Mouse (Mus musculus) midbrain, embryonic 14.5 days (tissue): ENCODE data around the gene Ppp6r3. TPM values are rescaled to one million over a fixed set of nuclear protein-coding genes. Genes with fewer than 3 reads are reported as not detected.
"Not testable (repeated sequence)": the region's sequence is repeated elsewhere in the genome, so short reads cannot be mapped to it uniquely, and the experiment has no call there.

Source experiments
- ATAC-seq: fragments of 200-750 bp; cut with Nextera tagmentation; 2 replicates; pipeline ENCODE4 v1.8.0; 2017; ENCODE audit warnings: moderate number of reproducible peaks, moderate library complexity; ENCODE audit not compliant: low FRiP score, low TSS enrichment
- DNase-seq: peaks from one replicate; pipeline ENCODE4 v3.0.0-alpha.2; 2015
- H3K27ac ChIP-seq: fragments of 300-500 bp; sonication (generic); replicated peaks from 2 replicates; pipeline ENCODE4 v1.5.1; 2014; ENCODE audit warnings: mild to moderate bottlenecking, low read depth, low read length, moderate library complexity
- H3K27me3 ChIP-seq: fragments of 300-500 bp; sonication (generic); 2 replicates; pipeline ENCODE4 v1.6.1; 2014; ENCODE audit warnings: low read length, control low read depth, mixed read lengths; ENCODE audit not compliant: control insufficient read depth, insufficient read depth
- H3K36me3 ChIP-seq: fragments of 300-500 bp; sonication (generic); 2 replicates; pipeline ENCODE4 v1.6.1; 2014; ENCODE audit warnings: low read length, control low read depth; ENCODE audit not compliant: control insufficient read depth, insufficient read depth
- H3K4me1 ChIP-seq: fragments of 300-500 bp; sonication (generic); 2 replicates; pipeline ENCODE4 v1.6.1; 2014; ENCODE audit warnings: mild to moderate bottlenecking, antibody characterized with exemption, low read length, control low read depth; ENCODE audit not compliant: control insufficient read depth, insufficient read depth
- H3K4me2 ChIP-seq: fragments of 300-500 bp; sonication (generic); 2 replicates; pipeline ENCODE4 v1.6.1; 2014; ENCODE audit warnings: mild to moderate bottlenecking, low read length, moderate library complexity
- H3K4me3 ChIP-seq: fragments of 300-500 bp; sonication (generic); replicated peaks from 2 replicates; pipeline ENCODE4 v1.5.1; 2014; ENCODE audit warnings: low read depth, low read length
- H3K9ac ChIP-seq: fragments of 300-500 bp; sonication (generic); replicated peaks from 2 replicates; pipeline ENCODE4 v1.6.1; 2014; ENCODE audit warnings: mild to moderate bottlenecking, low read length, moderate library complexity
- H3K9me3 ChIP-seq: fragments of 300-500 bp; sonication (generic); 2 replicates; pipeline ENCODE4 v1.6.1; 2016; ENCODE audit warnings: low read length, control low read depth, mixed read lengths; ENCODE audit not compliant: control insufficient read depth
- WGBS: fragments of 180-500 bp; shearing (Covaris S2); extraction: QIAGEN DNeasy Blood & Tissue Kit; methylation state at CpG from one replicate; pipeline ENCODE4 v1.1.7; 2014; 5-methylcytosine and 5-hydroxymethylcytosine counted together
- polyA plus RNA-seq: library from polyadenylated mRNA; unstranded; fragments of >200 nt; fragmentation: Nextera tagmentation; extraction: Ambion mirVana; gene quantifications from 2 replicates; pipeline ENCODE4 v1.2.1, GENCODE M21; 2014

Ppp6r3 gene
- polyA plus RNA-seq, 1 experiment from 2014 or later = 74.1 TPM

GRCm38 (mm10) chr19:3540997-3541396 is 34.6 kb downstream of the Ppp6r3 start:
- no peak for ATAC-seq
- no peak for DNase-seq
- WGBS = 97% methylated on average over 5 of the region's 5 CpGs

GRCm38 (mm10) chr19:3540254-3540653 is 35.3 kb downstream of the Ppp6r3 start:
- H3K9me3 ChIP-seq = no peaks in the 10 kb centered on the region
- DNase-seq = no peak
- no peak overlapping the region for H3K27ac ChIP-seq
- H3K4me3 ChIP-seq = no peak overlapping the region
- no peak overlapping the region for H3K4me2 ChIP-seq
- no peak overlapping the region for H3K9ac ChIP-seq
- H3K27me3 ChIP-seq = no peaks in the 10 kb centered on the region
- 95% methylated on average over 2 of the region's 2 CpGs for WGBS
- peaks cover 13% of the 10 kb centered on the region for H3K36me3 ChIP-seq
- no peak for ATAC-seq
- H3K4me1 ChIP-seq = no peaks in the 10 kb centered on the region

More at GRCm38 (mm10) chr19:3540997-3541396, 34.6 kb downstream of the Ppp6r3 start:
- Histone ChIP-seq H3K4me3 (no peak overlapping the region), H3K36me3 (peaks cover 13% of the 10 kb centered on the region), H3K27ac (no peak overlapping the region), H3K9ac (no peak overlapping the region), H3K4me1 (no peaks in the 10 kb centered on the region), H3K9me3 (no peaks in the 10 kb centered on the region), H3K27me3 (no peaks in the 10 kb centered on the region), H3K4me2 (no peak overlapping the region)

- H3K36me3 ChIP-seq = peaks cover 13% of the 10 kb centered on the region
- H3K4me3 ChIP-seq = no peak overlapping the region
- H3K4me1 ChIP-seq = no peaks in the 10 kb centered on the region
- 93% methylated on average over 5 of the region's 5 CpGs for WGBS
- ATAC-seq (no peak), DNase-seq (no peak)
- H3K9ac ChIP-seq = no peak overlapping the region
- H3K9me3 ChIP-seq = no peaks in the 10 kb centered on the region
- H3K27ac ChIP-seq = no peak overlapping the region
- H3K4me2 ChIP-seq = no peak overlapping the region
- H3K27me3 ChIP-seq = no peaks in the 10 kb centered on the region
Observed at GRCm38 (mm10) chr19:3539456-3539855, 36.1 kb downstream of the Ppp6r3 start.

- no peaks in the 10 kb centered on the region for H3K4me1 ChIP-seq
- H3K36me3 ChIP-seq = 0 out of 2 replicates have a peak, but pooled peaks cover 8% of the 10 kb centered on the region
- no peak for DNase-seq
- no peak for ATAC-seq
- no peak overlapping the region for H3K4me2 ChIP-seq
- 99% methylated on average over 6 of the region's 6 CpGs for WGBS
- H3K4me3 ChIP-seq = no peak overlapping the region
- no peaks in the 10 kb centered on the region for H3K27me3 ChIP-seq
- H3K9me3 ChIP-seq = no peaks in the 10 kb centered on the region
- H3K9ac ChIP-seq = no peak overlapping the region
- no peak overlapping the region for H3K27ac ChIP-seq
Observed at GRCm38 (mm10) chr19:3537658-3538057, 37.9 kb downstream of the Ppp6r3 start.

- no peak overlapping the region for H3K27ac ChIP-seq
- H3K9me3 ChIP-seq = no peaks in the 10 kb centered on the region
- no peak overlapping the region for H3K9ac ChIP-seq
- H3K4me1 ChIP-seq = no peaks in the 10 kb centered on the region
- 0 out of 2 replicates have a peak, but pooled peaks cover 3% of the 10 kb centered on the region for H3K36me3 ChIP-seq
- DNase-seq = no peak
- no peaks in the 10 kb centered on the region for H3K27me3 ChIP-seq
- no peak overlapping the region for H3K4me2 ChIP-seq
- 93% methylated on average over 3 of the region's 3 CpGs for WGBS
- H3K4me3 ChIP-seq = no peak overlapping the region
- ATAC-seq = no peak
Observed at GRCm38 (mm10) chr19:3534945-3535344, 40.6 kb downstream of the Ppp6r3 start.

GRCm38 (mm10) chr19:3533266-3533966 is 42.1 kb downstream of the Ppp6r3 start:
- ATAC-seq, H3K27me3 ChIP-seq: not testable (repeated sequence)
- 93% methylated on average over 12 of the region's 12 CpGs for WGBS

GRCm38 (mm10) chr19:3532717-3533260 is 42.8 kb downstream of the Ppp6r3 start:
- Histone ChIP-seq H3K27ac (no peak overlapping the region), H3K4me3 (no peak overlapping the region), H3K9ac (no peak overlapping the region), H3K9me3 (no peaks in the 10 kb centered on the region), H3K4me2 (no peak overlapping the region), H3K27me3 (no peaks in the 10 kb centered on the region), H3K4me1 (no peaks in the 10 kb centered on the region), H3K36me3 (no peaks in the 10 kb centered on the region)
- ATAC-seq = no peak
- no peak for DNase-seq
- WGBS = 96% methylated on average over 14 of the region's 14 CpGs

More at GRCm38 (mm10) chr19:3533266-3533966, 42.1 kb downstream of the Ppp6r3 start:
- not testable (repeated sequence) for H3K9ac ChIP-seq, H3K4me3 ChIP-seq, H3K36me3 ChIP-seq, H3K9me3 ChIP-seq, H3K27ac ChIP-seq, DNase-seq, H3K4me1 ChIP-seq, H3K4me2 ChIP-seq

- ATAC-seq (no peak), DNase-seq (no peak)
- Histone ChIP-seq H3K9me3 (no peaks in the 10 kb centered on the region), H3K4me1 (no peaks in the 10 kb centered on the region), H3K4me3 (no peak overlapping the region), H3K9ac (no peak overlapping the region), H3K4me2 (no peak overlapping the region), H3K36me3 (peaks cover 20% of the 10 kb centered on the region), H3K27ac (no peak overlapping the region), H3K27me3 (no peaks in the 10 kb centered on the region)
- 92% methylated on average over 3 of the region's 3 CpGs for WGBS
Observed at GRCm38 (mm10) chr19:3529781-3530180, 45.8 kb downstream of the Ppp6r3 start.

GRCm38 (mm10) chr19:3528646-3529045 is 46.9 kb downstream of the Ppp6r3 start:
- no peak overlapping the region for H3K4me3 ChIP-seq
- WGBS = 92% methylated on average over 4 of the region's 4 CpGs
- no peaks in the 10 kb centered on the region for H3K4me1 ChIP-seq
- H3K4me2 ChIP-seq = no peak overlapping the region
- no peaks in the 10 kb centered on the region for H3K9me3 ChIP-seq
- no peak overlapping the region for H3K9ac ChIP-seq
- no peak overlapping the region for H3K27ac ChIP-seq
- H3K36me3 ChIP-seq = peaks cover 26% of the 10 kb centered on the region
- ATAC-seq (no peak), DNase-seq (no peak)
- no peaks in the 10 kb centered on the region for H3K27me3 ChIP-seq
